Mouse (Mus musculus) adrenal gland, adult 8-10 months (tissue): ENCODE data around the gene Spata3. TPM values are rescaled to one million over a fixed set of nuclear protein-coding genes. Genes with fewer than 3 reads are reported as not detected.

Experiments used
- total RNA-seq, 4 experiments: library from RNA; stranded (reverse); gene quantifications; 2 replicates each; pipeline ENCODE4 v1.2.4; 2022

Gene Spata3
- total RNA-seq, 4 experiments from 2014 or later = not detected

Other genes with a start within 250 kb of the Spata3 start
- gene A630001G21Rik, start 238.2 kb upstream of the Spata3 start, total RNA-seq = 1 to 10 TPM in 3 of 4 experiments, under 1 TPM in 1; 0.64 to 1.3 (median 1.1) TPM
- gene Cab39, start 223.4 kb upstream of the Spata3 start, total RNA-seq = 100 to 1,000 TPM; 103 to 136 (median 114) TPM
- gene Itm2c, start 122.5 kb upstream of the Spata3 start, total RNA-seq = 100 to 1,000 TPM; 674 to 963 (median 811) TPM
- gene 4933407L21Rik, start 88.3 kb upstream of the Spata3 start, total RNA-seq = 1 to 10 TPM in 1 of 4 experiments, under 1 TPM in 1, not detected in 2; 0.30 to 1.3 TPM
- gene Gpr55, start 55.8 kb upstream of the Spata3 start, total RNA-seq = 1 to 10 TPM; 3.1 to 7.8 (median 5.1) TPM
- 1 to 10 TPM in 1 of 4 experiments, under 1 TPM in 3; 0.18 to 1.0 (median 0.29) TPM for gene 2810459M11Rik, start 29.0 kb downstream of the Spata3 start, total RNA-seq
- 100 to 1,000 TPM; 114 to 128 (median 117) TPM for gene Psmd1, start 47.6 kb downstream of the Spata3 start, total RNA-seq
- gene Htr2b, start 95.2 kb downstream of the Spata3 start, total RNA-seq = under 1 TPM in 3 of 4 experiments, not detected in 1; 0.17 to 0.56 (median 0.37) TPM
- gene Gm21972, start 116.8 kb downstream of the Spata3 start, total RNA-seq = 1 to 10 TPM in 3 of 4 experiments, not detected in 1; 1.9 to 4.2 (median 2.3) TPM
- 10 to 100 TPM; 10.2 to 26.0 (median 13.8) TPM for gene Armc9, start 138.0 kb downstream of the Spata3 start, total RNA-seq